Mouse (Mus musculus) erythroblast, embryonic 14.5 days (primary cell): Measurements from ENCODE around the gene Wwox.

Source experiments
- GATA1 ChIP-seq: IDR thresholded peaks from 2 replicates; pipeline ENCODE4 v1.6.1; 2012; ENCODE audit warnings: low read length, inconsistent platforms, mixed read lengths
- TAL1 ChIP-seq: IDR thresholded peaks from 3 replicates; pipeline ENCODE4 v1.6.1; 2012; ENCODE audit warnings: low read length, inconsistent platforms, mixed read lengths

GRCm38 (mm10) chr8:114573747-114574093 is 134.3 kb downstream of the Wwox start:
- TF ChIP-seq GATA1 (no peak), TAL1 (no peak)
